Mouse (Mus musculus) NIH3T3 (cell line): Measurements from ENCODE around the gene Ptrh2.

Experiments used
- DNase-seq: peaks from one replicate; pipeline ENCODE4 v3.0.0-alpha.2; 2012; ENCODE audit warnings: low read depth

Ptrh2 gene

GRCm38 (mm10) chr11:86671041-86671675 is 12.6 kb upstream of the Ptrh2 start:
- DNase-seq, result no peak

- DNase-seq, result no peak
These were observed 11.0 kb upstream of the Ptrh2 start for GRCm38 (mm10) chr11:86672772-86673171.

GRCm38 (mm10) chr11:86675520-86675919 is 8.3 kb upstream of the Ptrh2 start:
- DNase-seq, result no peak

DNA sequence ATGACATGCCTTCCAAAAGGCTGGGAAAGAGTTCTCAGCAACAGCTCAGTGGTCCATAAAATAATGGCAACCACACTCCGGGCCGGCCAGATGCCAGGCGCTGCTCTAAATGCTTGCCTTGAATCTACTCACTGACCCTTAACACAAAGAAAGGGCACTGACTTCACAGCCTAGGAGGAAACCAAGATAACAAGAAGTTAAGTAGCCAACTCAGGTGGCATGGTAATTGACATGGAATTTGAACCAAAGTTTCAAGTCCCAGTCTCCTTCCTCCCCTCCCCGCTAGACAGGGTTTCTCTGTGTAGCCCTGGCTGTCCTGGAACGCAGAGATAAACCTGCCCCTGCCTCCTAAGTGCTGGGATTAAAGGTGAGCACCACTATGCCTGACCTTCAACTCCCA is 4.8 kb upstream of the Ptrh2 start:
- no peak for DNase-seq

- DNase-seq, result no peak
These were observed 3.1 kb upstream of the Ptrh2 start for GRCm38 (mm10) chr11:86680729-86681128.

- DNase-seq, result no peak
These were observed 2.4 kb upstream of the Ptrh2 start for GRCm38 (mm10) chr11:86681423-86681822.

DNA sequence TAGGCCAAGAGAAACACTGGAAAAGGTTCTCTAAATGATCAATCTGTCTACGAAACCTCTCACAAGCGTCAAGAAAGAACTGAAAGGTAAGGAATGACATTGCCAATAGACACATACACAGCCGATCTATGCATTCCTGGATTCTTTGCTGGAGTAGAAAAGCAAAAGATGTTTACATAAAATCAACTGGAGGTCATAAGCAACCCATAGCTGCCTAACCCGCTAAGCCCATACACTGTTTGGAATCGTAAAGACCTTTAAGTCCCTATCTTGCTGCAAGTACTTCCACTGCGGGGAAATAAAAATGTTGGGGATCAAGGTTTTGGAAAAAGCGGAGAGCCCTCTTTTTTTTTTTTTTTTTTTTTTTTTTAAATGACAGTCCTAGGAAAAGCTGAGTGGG is 924 bp upstream of the Ptrh2 start:
- DNase-seq, result no peak

DNA sequence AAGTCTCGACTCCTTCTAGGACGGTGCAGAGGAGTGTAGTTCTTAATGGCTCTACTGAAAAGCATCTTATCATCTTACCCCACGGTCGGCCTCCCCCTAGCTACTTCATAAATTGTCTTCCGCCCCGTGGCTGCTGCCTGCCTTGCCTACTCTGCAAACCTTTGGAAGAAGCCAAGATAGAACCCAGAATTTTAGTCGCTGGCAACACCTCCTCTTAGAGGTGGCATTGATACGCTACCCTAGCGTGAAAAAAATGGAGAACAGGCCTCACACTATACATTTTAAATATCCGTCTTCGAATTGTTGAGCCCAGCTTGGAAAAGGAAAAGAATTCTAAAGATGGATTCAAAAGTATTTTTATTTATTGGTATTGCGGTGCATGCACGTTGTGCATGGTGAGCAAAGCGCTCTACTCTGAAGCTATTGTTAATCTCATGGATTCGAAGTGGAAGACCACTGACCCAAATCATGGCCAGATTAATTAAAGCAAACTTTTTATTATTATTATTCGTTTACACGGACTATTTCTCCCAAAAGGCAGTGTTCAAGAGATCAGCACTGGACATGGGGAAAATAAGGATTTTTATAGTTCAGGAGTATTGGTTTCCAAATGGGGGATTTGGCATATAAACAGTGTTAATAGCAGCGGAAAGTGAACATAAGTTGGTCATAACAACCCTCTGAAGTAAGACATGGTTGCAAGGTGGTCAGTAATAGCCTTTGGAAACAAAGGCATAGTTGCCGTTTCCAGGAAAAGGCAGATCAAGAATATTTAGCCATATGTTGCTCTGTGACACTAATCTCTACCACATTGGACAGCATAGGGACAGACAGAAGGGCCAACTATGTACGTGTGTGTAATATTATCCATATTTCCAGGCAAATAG is 584 bp downstream of the Ptrh2 start:
- DNase-seq, result no peak

DNA sequence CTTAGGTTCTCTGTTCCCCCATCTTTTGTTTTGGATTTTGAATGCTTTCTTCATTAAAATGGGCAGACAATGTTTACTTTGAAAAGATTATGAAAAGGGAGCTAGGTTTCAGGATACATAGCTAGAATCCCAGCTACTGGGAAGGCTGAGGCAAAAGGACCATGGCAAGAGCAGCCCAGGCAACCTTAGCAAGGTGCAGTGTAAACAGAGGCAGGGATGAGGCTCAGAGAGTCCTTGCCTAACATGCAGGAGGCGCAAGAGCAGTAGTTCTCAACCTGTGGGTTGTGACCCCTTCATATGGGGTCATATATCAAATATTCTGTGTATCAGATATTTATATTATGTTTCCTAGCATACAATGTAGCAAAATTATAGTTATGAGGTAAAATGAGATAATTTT is 1.6 kb downstream of the Ptrh2 start:
- no peak for DNase-seq

DNA sequence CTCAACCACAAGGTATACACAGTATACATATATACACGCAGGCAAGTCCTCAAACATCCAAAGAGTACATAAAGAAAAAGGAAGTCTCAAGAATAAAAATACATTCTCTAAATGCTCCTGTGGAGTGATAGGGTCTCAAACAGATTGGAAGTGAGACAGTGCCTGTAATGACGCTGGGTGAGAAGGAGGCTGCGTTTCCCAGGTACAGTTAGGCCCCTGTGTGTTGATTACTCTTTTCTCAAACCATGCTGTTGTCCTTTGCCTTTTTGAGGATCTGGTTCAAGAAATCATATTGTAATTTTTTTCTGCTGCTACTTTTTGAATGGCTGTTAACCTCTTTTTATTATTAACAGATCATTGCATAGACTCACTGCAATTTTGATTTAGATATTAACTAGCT is 6.6 kb downstream of the Ptrh2 start:
- DNase-seq, result no peak

- DNase-seq, result peak; percentile 60
These were observed 7.7 kb downstream of the Ptrh2 start for GRCm38 (mm10) chr11:86691482-86691881.

DNA sequence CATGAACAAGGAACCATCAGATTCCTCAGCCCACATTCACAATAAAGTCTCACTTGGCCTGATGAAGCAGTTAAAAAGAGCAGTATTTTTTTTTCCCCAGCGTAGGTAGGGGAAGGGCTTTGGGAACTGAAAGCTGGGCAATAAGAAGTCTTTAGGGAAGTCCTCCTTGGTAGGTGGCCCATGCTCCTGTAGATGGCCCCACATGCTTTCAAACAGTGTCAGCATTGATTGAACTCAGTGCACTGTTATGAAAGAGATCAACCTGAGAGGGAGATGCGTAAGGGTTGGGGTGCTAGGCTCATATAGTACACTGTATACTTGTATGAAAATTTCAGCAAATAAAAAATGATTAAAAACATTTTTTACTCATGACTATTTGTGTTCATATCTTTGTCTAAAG is 8.2 kb downstream of the Ptrh2 start:
- DNase-seq, result no peak

GRCm38 (mm10) chr11:86692546-86692945 is 8.8 kb downstream of the Ptrh2 start:
- no peak for DNase-seq

DNA sequence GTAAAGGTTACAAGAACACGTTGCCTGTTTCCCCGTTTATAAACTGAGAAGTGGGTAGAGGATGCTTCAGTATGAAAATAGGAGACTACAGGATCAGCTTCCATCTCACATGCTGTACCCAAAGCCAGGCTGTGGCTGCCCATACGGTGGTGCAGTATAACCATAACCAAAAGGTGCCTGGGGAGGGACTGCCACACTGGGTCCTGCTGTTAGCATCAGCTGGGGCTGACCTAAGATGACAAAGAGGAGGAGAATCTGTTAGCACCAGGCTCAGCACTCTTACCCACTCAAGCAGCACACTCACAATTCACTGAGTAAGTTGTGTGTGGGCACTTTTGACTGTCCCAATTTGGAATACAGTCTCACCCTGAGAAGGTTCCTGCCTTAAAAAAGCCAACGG is 11.7 kb downstream of the Ptrh2 start:
- no peak for DNase-seq

- no peak for DNase-seq
These were observed 17.4 kb downstream of the Ptrh2 start for GRCm38 (mm10) chr11:86701151-86701550.

DNA sequence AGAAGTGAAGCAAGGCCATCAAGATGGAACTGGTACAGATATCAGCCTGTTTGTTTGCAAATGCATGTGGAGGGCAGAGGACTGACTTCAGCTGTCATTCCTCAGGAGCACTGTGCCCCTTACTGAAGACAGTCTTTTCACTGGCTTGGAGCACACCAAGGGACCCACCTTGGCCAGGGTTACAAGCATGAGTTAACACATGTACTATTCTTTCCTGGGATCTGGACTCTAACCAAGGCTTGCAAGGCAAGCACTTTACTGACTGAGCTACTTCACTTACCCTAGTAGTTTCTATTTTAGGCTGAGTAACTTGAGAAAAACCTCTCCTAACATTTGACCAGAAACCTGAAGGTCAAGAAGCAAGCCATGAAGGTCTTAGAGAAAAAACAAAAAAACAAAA is 30.8 kb downstream of the Ptrh2 start:
- DNase-seq, result no peak

GRCm38 (mm10) chr11:86717306-86718065 is 33.7 kb downstream of the Ptrh2 start:
- DNase-seq, result no peak

- DNase-seq, result no peak
These were observed 34.6 kb downstream of the Ptrh2 start for GRCm38 (mm10) chr11:86718369-86718768.

DNA sequence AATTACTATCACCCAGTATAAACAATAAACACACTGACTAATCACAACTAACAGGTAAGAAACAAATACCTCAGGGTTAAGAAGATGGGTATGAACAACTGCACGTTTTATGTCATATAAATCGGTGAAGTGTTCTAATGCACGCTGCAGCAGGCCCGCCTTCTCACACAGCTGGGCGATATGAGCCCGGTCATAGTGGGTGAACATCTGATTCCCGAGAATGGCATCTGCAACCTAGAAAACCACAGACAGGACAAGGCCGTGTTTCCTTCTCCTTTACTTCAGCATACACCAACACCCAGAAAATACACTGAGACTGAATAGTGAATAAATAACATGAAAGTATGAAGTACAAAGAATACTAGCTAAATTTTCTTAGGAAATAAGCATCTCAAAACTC is 35.6 kb downstream of the Ptrh2 start:
- no peak for DNase-seq

DNA sequence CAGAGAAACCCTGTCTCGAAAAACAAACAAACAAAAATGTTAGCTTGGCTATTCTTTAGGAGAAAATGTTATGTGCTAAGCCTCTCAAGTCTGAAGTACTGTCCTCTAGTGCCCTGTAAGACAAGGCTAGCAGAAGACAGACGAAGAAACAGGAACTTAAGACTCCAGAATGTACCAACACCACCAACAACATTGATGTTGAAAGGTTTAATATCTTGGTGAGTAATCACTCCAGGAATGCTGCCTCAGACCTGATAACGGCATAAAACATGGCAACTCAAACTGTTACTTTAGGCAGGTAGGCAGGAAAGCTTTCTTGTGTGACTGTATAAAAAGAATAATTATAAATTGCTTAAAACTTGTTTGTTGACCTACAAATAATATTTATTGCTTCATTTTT is 40.2 kb downstream of the Ptrh2 start:
- no peak for DNase-seq

GRCm38 (mm10) chr11:86724982-86725381 is 41.2 kb downstream of the Ptrh2 start:
- DNase-seq, result no peak

DNA sequence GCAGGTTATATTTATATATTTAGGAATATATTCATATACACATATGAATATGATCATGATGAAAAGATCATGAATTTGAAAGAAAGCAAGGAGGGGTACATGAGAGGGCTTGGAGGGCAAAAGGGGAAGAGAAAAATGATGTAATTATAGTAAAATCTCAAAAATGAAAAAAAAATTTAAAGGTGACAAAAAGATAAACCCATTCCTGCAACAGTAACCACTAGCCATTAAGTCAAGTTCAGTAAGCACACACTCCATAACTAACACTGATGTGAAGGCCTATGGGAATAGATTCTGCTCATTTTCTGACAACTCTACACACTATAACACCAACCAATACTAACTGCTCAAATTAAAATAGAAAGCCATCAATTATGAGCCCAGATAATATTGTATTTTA is 41.8 kb downstream of the Ptrh2 start:
- DNase-seq, result no peak

DNA sequence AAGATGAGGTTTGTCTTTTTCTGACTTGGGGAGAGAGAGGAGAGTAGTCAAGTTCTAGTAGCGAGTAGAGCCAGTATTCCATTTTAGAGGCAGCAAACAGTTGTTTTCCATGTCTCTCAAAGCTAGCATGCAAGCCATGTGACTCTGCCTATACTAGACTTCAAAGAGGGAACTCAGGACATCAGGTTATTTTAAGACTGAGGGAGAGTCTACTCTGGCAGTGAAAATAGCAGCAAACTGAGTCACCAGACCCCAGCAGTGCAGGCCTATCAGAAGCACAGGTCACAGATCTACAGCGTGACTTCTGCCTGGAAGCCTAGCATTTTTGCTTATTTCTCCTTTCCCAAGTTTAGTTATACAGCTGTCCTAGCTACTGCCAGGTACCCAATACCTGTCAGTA is 47.7 kb downstream of the Ptrh2 start:
- DNase-seq, result peak; percentile 50
